Mouse (Mus musculus) CH12.LX (cell line): ENCODE measurements around the gene Mesp2. TPM values are rescaled to one million over a fixed set of nuclear protein-coding genes. Genes with fewer than 3 reads are reported as not detected.

Experiments
- DNase-seq: peaks from one replicate; pipeline ENCODE4 v3.0.0-alpha.2; 2013; ENCODE audit errors: extremely low read depth
- H3K27ac ChIP-seq: 2 replicates; pipeline ENCODE4 v1.5.1; 2012; ENCODE audit warnings: low read depth, mild to moderate bottlenecking, control low read depth, moderate library complexity; ENCODE audit not compliant: insufficient read depth
- H3K27me3 ChIP-seq: replicated peaks from 2 replicates; pipeline ENCODE3; 2012; ENCODE audit warnings: inconsistent platforms
- H3K36me3 ChIP-seq, 2 experiments: replicated peaks in 1 of 2; 2 replicates each; pipeline versions ENCODE3 to v1.6.1; 2012; ENCODE audit warnings: inconsistent platforms in 1 of 2, low read length in 1 of 2, mild to moderate bottlenecking in 1 of 2, mixed read lengths in 1 of 2, moderate library complexity in 1 of 2; ENCODE audit not compliant: control insufficient read depth in 1 of 2, insufficient read depth in 1 of 2
- H3K4me1 ChIP-seq, 2 experiments: 2 replicates each; pipeline ENCODE4 v1.6.1; 2012; ENCODE audit warnings: inconsistent platforms in 1 of 2, moderate library complexity in 1 of 2; ENCODE audit not compliant: insufficient read depth in 2 of 2, control insufficient read depth in 1 of 2
- H3K4me2 ChIP-seq: 2 replicates; pipeline ENCODE4 v1.6.1; 2012; ENCODE audit warnings: low read depth, mild to moderate bottlenecking, control low read depth; ENCODE audit not compliant: poor library complexity, insufficient read depth, severe bottlenecking
- H3K4me3 ChIP-seq, 3 experiments: fragments of 150-350 bp in 1 of 3; sonication (generic) in 1 of 3; replicated peaks in 1 of 3; 2 replicates each; pipeline versions ENCODE3 to v1.5.1; 2011 to 2012; ENCODE audit warnings: low read depth in 2 of 3, low read length in 2 of 3, mild to moderate bottlenecking in 2 of 3, moderate library complexity in 2 of 3, control low read depth in 1 of 3, improper control_type of control experiment in 1 of 3, inconsistent platforms in 1 of 3, mixed read lengths in 1 of 3; ENCODE audit not compliant: poor library complexity in 1 of 3
- H3K79me2 ChIP-seq: replicated peaks from 2 replicates; pipeline ENCODE4 v1.6.1; 2012; ENCODE audit warnings: mild to moderate bottlenecking, moderate library complexity; ENCODE audit not compliant: control insufficient read depth, poor library complexity, insufficient read depth, severe bottlenecking; ENCODE audit errors: extremely low read depth
- H3K9ac ChIP-seq: 2 replicates; pipeline ENCODE4 v1.6.1; 2012; ENCODE audit warnings: low read depth, mild to moderate bottlenecking, control low read depth, moderate library complexity; ENCODE audit not compliant: insufficient read depth
- H3K9me3 ChIP-seq: replicated peaks from 2 replicates; pipeline ENCODE3; 2012; ENCODE audit warnings: low read length, inconsistent platforms, mixed read lengths
- BHLHE40 ChIP-seq: IDR thresholded peaks from 2 replicates; pipeline ENCODE4 v1.6.1; 2011; ENCODE audit warnings: mild to moderate bottlenecking, low read depth, low read length, improper control_type of control experiment
- CHD2 ChIP-seq: IDR thresholded peaks from 2 replicates; pipeline ENCODE4 v1.6.1; 2011; ENCODE audit warnings: low read length, improper control_type of control experiment
- EP300 ChIP-seq: IDR thresholded peaks from 2 replicates; pipeline ENCODE4 v1.6.1; 2011; ENCODE audit warnings: low read length, improper control_type of control experiment
- IRF4 ChIP-seq: IDR thresholded peaks from 2 replicates; pipeline ENCODE4 v1.6.1; 2014; ENCODE audit warnings: low read depth, mild to moderate bottlenecking, inconsistent platforms, low read length, improper control_type of control experiment
- JUN ChIP-seq: IDR thresholded peaks from 2 replicates; pipeline ENCODE4 v1.6.1; 2011; ENCODE audit warnings: low read depth, mild to moderate bottlenecking, low read length, improper control_type of control experiment, moderate library complexity; ENCODE audit not compliant: insufficient read depth
- JUND ChIP-seq: conservative IDR thresholded peaks from 2 replicates; pipeline ENCODE4 v1.6.1; 2011; ENCODE audit warnings: low read depth, low read length, improper control_type of control experiment
- MAFK ChIP-seq: IDR thresholded peaks from 2 replicates; pipeline ENCODE4 v1.6.1; 2011; ENCODE audit warnings: low read length, improper control_type of control experiment; ENCODE audit not compliant: insufficient replicate concordance
- MAZ ChIP-seq: IDR thresholded peaks from 2 replicates; pipeline ENCODE4 v1.6.1; 2012; ENCODE audit warnings: low read depth, mild to moderate bottlenecking, inconsistent platforms, low read length, improper control_type of control experiment, moderate library complexity
- NELFE ChIP-seq: IDR thresholded peaks from 2 replicates; pipeline ENCODE4 v1.6.1; 2011; ENCODE audit warnings: low read depth, low read length, improper control_type of control experiment
- RAD21 ChIP-seq: IDR thresholded peaks from 2 replicates; pipeline ENCODE4 v1.6.1; 2011; ENCODE audit warnings: low read depth, mild to moderate bottlenecking, low read length, improper control_type of control experiment, moderate library complexity
- USF1 ChIP-seq: IDR thresholded peaks from 2 replicates; pipeline ENCODE4 v1.6.1; 2014; ENCODE audit warnings: low read depth, mild to moderate bottlenecking, inconsistent platforms, low read length, improper control_type of control experiment
- USF2 ChIP-seq: conservative IDR thresholded peaks from 2 replicates; pipeline ENCODE4 v1.6.1; 2011; ENCODE audit warnings: low read depth, low read length, improper control_type of control experiment
- dilution Hi-C: fragments of 300-500 bp; cut with MboI; formaldehyde crosslinking; loops from 2 replicates; pipeline ENCODE4 v1.14.3; 2020; ENCODE audit warnings: low sequenced_read_pairs; ENCODE audit not compliant: extremely low pct_unique_long_range_greater_than_20kb, extremely low pct_ligation_motif_present
- in situ Hi-C: fragments of 300-500 bp; cut with MboI; formaldehyde crosslinking; loops from 3 replicates; pipeline ENCODE4 v1.14.3; 2019; ENCODE audit warnings: low sequenced_read_pairs, low pct_ligation_motif_present, low pct_unique_long_range_greater_than_20kb, mixed read lengths
- polyA plus RNA-seq: library from polyadenylated mRNA; unstranded; fragments of >175 nt; gene quantifications from 2 replicates; pipeline ENCODE4 v1.2.1, GENCODE M21; 2012; ENCODE audit warnings: low read depth; ENCODE audit not compliant: insufficient read length
- total RNA-seq, 2 experiments: library from RNA; depleted of rRNA; stranded (reverse); fragments of 300-350 nt in 1 of 2; fragments of >200 nt in 1 of 2; gene quantifications; 2 replicates each; pipeline ENCODE4 v1.2.3; 2012 to 2014

The Mesp2 gene
- total and polyA plus RNA-seq, 3 experiments = not detected

DNA sequence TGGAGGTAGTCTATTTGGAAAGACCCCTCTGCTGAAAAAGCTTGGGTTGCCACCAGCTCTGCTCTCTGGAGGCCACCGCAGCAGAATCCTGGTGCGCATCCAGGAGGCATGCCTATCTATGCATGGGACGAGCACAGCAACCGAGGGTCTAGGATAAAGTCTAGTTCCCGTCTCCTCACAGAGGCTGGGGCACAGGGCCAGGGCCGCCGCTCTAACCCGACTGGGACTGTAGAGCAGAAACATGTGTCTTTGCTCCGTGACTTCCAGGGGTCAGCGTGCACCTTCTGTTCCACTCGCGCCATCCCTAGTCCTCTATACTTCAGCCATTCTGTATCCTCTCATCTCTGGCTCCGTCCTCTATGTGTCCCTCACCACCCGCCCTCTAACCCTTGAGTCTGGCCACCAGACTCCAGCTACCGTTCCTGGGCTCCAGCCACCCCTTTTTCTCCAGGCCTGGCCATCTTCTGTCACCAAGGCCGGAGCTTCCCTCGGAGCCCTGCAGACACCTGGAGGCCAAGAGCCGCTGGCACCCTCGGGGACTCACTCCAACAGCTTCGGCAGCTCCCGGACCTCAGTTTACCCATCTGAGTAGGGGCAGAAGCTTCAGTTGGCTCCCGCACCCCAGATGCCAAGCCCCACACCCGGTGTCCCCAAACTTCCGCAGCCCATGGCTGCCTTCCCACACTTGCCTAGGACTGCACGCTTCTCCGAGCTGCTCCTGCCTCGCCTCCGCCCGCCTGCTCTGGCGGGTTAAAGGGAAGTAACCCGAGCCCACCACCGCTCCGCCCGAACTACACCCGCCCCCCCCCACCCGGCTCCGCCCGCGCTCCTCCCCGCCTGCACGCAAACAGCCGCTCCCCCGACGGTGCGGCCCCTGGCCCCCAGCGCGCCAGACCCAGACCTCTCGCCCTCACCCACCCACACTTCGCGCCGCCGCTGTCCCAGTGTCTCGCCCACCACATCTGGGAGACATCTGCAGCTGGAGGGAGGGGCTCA, 37.2 kb downstream of the Mesp2 start:
- Histone ChIP-seq H3K4me3 (peak overlapping the region in 1 of 3 experiments; percentile 51), H3K36me3 (no peaks in the 10 kb centered on the region), H3K27me3 (peaks cover 49% of the 10 kb centered on the region), H3K9me3 (no peaks in the 10 kb centered on the region), H3K9ac (no peak overlapping the region), H3K79me2 (no peaks in the 10 kb centered on the region), H3K27ac (no peak overlapping the region), H3K4me1 (0 out of 4 replicates have a peak, but pooled peaks cover 0 to 2% of the 10 kb centered on the region in 2 experiments), H3K4me2 (peak overlapping the region; percentile 65)
- in situ Hi-C loops (no loop called here), dilution Hi-C loops (no loop called here)
- no peak for DNase-seq
- no peak for TF ChIP-seq MAFK
- TF ChIP-seq MAZ = peak; percentile 37; the same call in 1 of the 2 replicates

GRCm38 (mm10) chr7:79856305-79856704, 45.8 kb downstream of the Mesp2 start:
- peaks cover 11 to 52% of the 10 kb centered on the region in 2 experiments for H3K4me1 ChIP-seq
- dilution Hi-C loops (no loop called here), in situ Hi-C loops (no loop called here)
- no peaks in the 10 kb centered on the region for H3K27me3 ChIP-seq
- H3K4me2 ChIP-seq = no peak overlapping the region
- no peaks in the 10 kb centered on the region for H3K36me3 ChIP-seq
- DNase-seq = peak; percentile 40
- H3K9me3 ChIP-seq = no peaks in the 10 kb centered on the region
- H3K4me3 ChIP-seq = no peak overlapping the region
- H3K9ac ChIP-seq = no peak overlapping the region
- no peaks in the 10 kb centered on the region for H3K79me2 ChIP-seq
- H3K27ac ChIP-seq = no peak overlapping the region
- TF ChIP-seq CHD2 (no peak), IRF4 (peak; percentile 90), NELFE (no peak), BHLHE40 (0 out of 2 replicates have a peak, but pooled peaks have one; percentile 25), JUN (peak; percentile 44), RAD21 (no peak), JUND (peak; percentile 57), EP300 (peak; percentile 37; the same call in 1 of the 2 replicates), USF1 (peak; percentile 63), USF2 (0 out of 2 replicates have a peak, but pooled peaks have one; percentile 7)
